Mouse (Mus musculus) frontal cortex, adult 2 months (tissue): ENCODE data around the gene Olfr1102. TPM values are rescaled to one million over a fixed set of nuclear protein-coding genes. Genes with fewer than 3 reads are reported as not detected.

Source experiments
- DNase-seq, 2 experiments: peaks; one replicate each; pipeline ENCODE4 v3.0.0; 2022; ENCODE audit warnings: low spot score in 1 of 2; ENCODE audit errors: extremely low spot score in 1 of 2
- polyA plus RNA-seq: library from polyadenylated mRNA; depleted of rRNA; stranded (reverse); fragments of >200 nt; gene quantifications from 2 replicates; pipeline ENCODE4 v1.2.3, GENCODE M21; 2012; rRNA removed

Gene Olfr1102
- polyA plus RNA-seq, result not detected in 2 replicates

- no peak for DNase-seq
These were observed at the start of gene Olfr1102 for GRCm38 (mm10) chr2:86998098-86998497. TSS of gene Olfr1102 (plus strand) at chr2:86998398.

GRCm38 (mm10) chr2:86960593-86960992, 37.6 kb upstream of the Olfr1102 start, which contains the start of gene Olfr1099:
TSS of gene Olfr1099 (minus strand) at chr2:86960693.
- DNase-seq, result no peak

GRCm38 (mm10) chr2:86979854-86980253, 18.3 kb upstream of the Olfr1102 start, which contains the start of gene Olfr1100:
TSS of gene Olfr1100 (minus strand) at chr2:86979954.
- no peak for DNase-seq

GRCm38 (mm10) chr2:86991121-86991520, 7.1 kb upstream of the Olfr1102 start, which contains the start of gene Olfr1101:
TSS of gene Olfr1101 (minus strand) at chr2:86991221.
- DNase-seq, result no peak

- no peak for DNase-seq
These were observed 28.8 kb downstream of the Olfr1102 start, which contains the start of gene Olfr1104 for GRCm38 (mm10) chr2:87026980-87027379. TSS of gene Olfr1104 (minus strand) at chr2:87027080.

GRCm38 (mm10) chr2:87036431-87036830, 38.2 kb downstream of the Olfr1102 start, which contains the start of gene Olfr1105:
TSS of gene Olfr1105 (minus strand) at chr2:87036531.
- DNase-seq, result no peak

- DNase-seq, result no peak
These were observed 54.0 kb downstream of the Olfr1102 start, which contains the start of gene Olfr1106 for GRCm38 (mm10) chr2:87052173-87052572. TSS of gene Olfr1106 (minus strand) at chr2:87052273.

Other genes starting within 250 kb of the Olfr1102 start
- gene Olfr1090, start 239.4 kb upstream of the Olfr1102 start, polyA plus RNA-seq, result not detected in 2 replicates
- not detected in 2 replicates for gene Olfr1093, start 215.9 kb upstream of the Olfr1102 start, polyA plus RNA-seq
- gene Olfr141, start 188.4 kb upstream of the Olfr1102 start, polyA plus RNA-seq, result not detected in 2 replicates
- not detected in 2 replicates for gene Olfr1094, start 173.7 kb upstream of the Olfr1102 start, polyA plus RNA-seq
- not detected in 2 replicates for gene Olfr1095, start 146.7 kb upstream of the Olfr1102 start, polyA plus RNA-seq
- gene Gm13723, start 123.6 kb upstream of the Olfr1102 start, polyA plus RNA-seq, result not detected in 2 replicates
- not detected in 2 replicates for gene Olfr1097, start 106.2 kb upstream of the Olfr1102 start, polyA plus RNA-seq
- not detected in 2 replicates for gene Olfr1098, start 73.9 kb upstream of the Olfr1102 start, polyA plus RNA-seq
- not detected in 2 replicates for gene Olfr1099, start 37.7 kb upstream of the Olfr1102 start, polyA plus RNA-seq
- gene Olfr1100, start 18.4 kb upstream of the Olfr1102 start, polyA plus RNA-seq, result not detected in 2 replicates
- gene Olfr1101, start 7.2 kb upstream of the Olfr1102 start, polyA plus RNA-seq, result not detected in 2 replicates
- 0.15 TPM in 1 of 2 replicates, not detected in the other for gene Olfr1104, start 28.7 kb downstream of the Olfr1102 start, polyA plus RNA-seq
- not detected in 2 replicates for gene Olfr1105, start 38.1 kb downstream of the Olfr1102 start, polyA plus RNA-seq
- 0.23 TPM in 1 of 2 replicates, not detected in the other for gene Olfr1106, start 53.9 kb downstream of the Olfr1102 start, polyA plus RNA-seq
- not detected in 2 replicates for gene Olfr1107, start 77.4 kb downstream of the Olfr1102 start, polyA plus RNA-seq
- gene Olfr1109, start 97.6 kb downstream of the Olfr1102 start, polyA plus RNA-seq, result not detected in 2 replicates
- gene Olfr259, start 116.2 kb downstream of the Olfr1102 start, polyA plus RNA-seq, result not detected in 2 replicates
- gene Olfr1110, start 141.9 kb downstream of the Olfr1102 start, polyA plus RNA-seq, result 0.04 TPM in 1 of 2 replicates, not detected in the other
- not detected in 2 replicates for gene Olfr1111, start 154.2 kb downstream of the Olfr1102 start, polyA plus RNA-seq
- not detected in 2 replicates for gene Olfr1112, start 189.4 kb downstream of the Olfr1102 start, polyA plus RNA-seq
- not detected in 2 replicates for gene Olfr1113, start 210.6 kb downstream of the Olfr1102 start, polyA plus RNA-seq
- gene Olfr1115, start 249.6 kb downstream of the Olfr1102 start, polyA plus RNA-seq, result not detected in 2 replicates